In the genomic region with DNA sequence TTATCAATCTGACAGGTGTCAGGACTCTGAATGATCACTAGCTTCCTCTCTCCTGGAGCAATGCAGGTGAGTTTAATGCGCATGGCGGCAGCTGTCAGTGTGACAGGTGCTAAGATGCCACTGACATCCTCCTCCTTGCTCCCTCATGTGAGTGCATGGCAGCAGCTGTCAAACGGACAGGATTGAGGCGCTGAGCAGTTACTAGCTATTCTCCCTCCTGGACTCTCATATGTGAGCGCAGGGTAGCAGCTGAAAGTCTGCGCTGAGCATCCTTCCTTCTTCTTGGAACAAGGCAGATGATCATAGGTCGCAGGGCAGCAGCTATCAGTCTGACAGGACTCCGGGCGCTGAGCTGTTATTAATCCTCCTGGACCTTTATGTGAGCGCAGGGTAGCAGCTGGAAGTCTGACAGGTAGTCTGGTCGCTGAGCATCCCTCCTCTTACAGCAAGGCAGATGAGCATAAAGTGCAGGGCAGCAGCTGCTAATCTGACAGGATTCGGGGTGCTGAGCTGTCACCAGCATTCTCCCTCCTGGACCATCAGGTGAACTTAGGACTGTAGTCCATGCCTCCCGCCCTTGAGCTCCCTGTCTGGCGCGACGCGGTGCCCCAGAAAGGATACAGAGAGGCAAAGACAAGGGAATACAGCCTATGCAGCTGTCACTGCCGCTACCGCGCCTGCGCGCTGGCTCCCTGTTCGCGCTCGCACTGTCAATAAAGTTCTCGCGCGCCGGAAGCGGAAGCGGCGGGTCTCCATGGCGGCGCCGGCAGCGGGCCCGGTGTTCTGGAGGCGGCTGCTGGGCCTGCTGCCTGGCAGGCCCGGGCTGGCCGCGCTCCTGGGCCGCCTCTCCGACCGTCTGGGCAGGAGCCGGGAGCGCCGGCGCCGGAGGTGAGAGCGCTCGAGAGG, we compare ENCODE assay signal across 8 mouse cellular contexts. TPM values are rescaled to one million over a fixed set of nuclear protein-coding genes. Genes with fewer than 3 reads are reported as not detected.
A peak's percentile ranks its signal among the peaks of the same experiment; 100 is the strongest.
DNase-seq lines count a peak whose midpoint lies in the region; ATAC-seq and TF ChIP-seq lines count a peak whose summit lies in the region.

A gene (plus strand): TSS at position 167 of the 906 bp plus-strand sequence.

- no peak for TF ChIP-seq EP300 in CH12.LX (IDR thresholded peaks at IDR 0.05; ENCODE audit: low read length)
- TF ChIP-seq EP300 in stomach, postnatal 0 days (optimal IDR thresholded peaks at IDR 0.05), result no peak

- H3K4me1 ChIP-seq in CH12.LX (ENCODE audit: control insufficient read depth in 1 of 2, insufficient read depth in 2 of 2), result peaks cover 26 to 47% of the 10 kb centered on the region in 2 experiments
- H3K4me1 ChIP-seq in forebrain, embryonic 12.5 days, result peaks cover 48% of the 10 kb centered on the region
- peaks cover 28% of the 10 kb centered on the region for H3K4me1 ChIP-seq in heart, embryonic 16.5 days (ENCODE audit: control insufficient read depth, insufficient read depth, low read length)
- peaks cover 46% of the 10 kb centered on the region for H3K4me1 ChIP-seq in liver, embryonic 16.5 days (ENCODE audit: control insufficient read depth, low read depth, low read length)
- H3K4me1 ChIP-seq in neural tube, embryonic 12.5 days, result peaks cover 29% of the 10 kb centered on the region
- H3K4me1 ChIP-seq in stomach, postnatal 0 days (replicated peaks; ENCODE audit: control insufficient read depth, insufficient read depth), result peaks cover 8% of the 10 kb centered on the region

- H3K4me3 ChIP-seq in CH12.LX (replicated peaks in 1 of 3; ENCODE audit: low read depth in 2 of 3, low read length in 2 of 3, poor library complexity in 1 of 3), result peak within 1 kb of the TSS; percentile 83 to 97 (median 88)
- H3K4me3 ChIP-seq in forebrain, embryonic 12.5 days (replicated peaks), result peak within 1 kb of the TSS; percentile 100
- peak within 1 kb of the TSS; percentile 87 for H3K4me3 ChIP-seq in heart, embryonic 16.5 days (ENCODE audit: low read length)
- peak within 1 kb of the TSS; percentile 91 for H3K4me3 ChIP-seq in liver, embryonic 16.5 days (ENCODE audit: low read depth, low read length)
- peak within 1 kb of the TSS; percentile 92 for H3K4me3 ChIP-seq in neural tube, embryonic 12.5 days
- peak within 1 kb of the TSS; percentile 98 for H3K4me3 ChIP-seq in stomach, postnatal 0 days (ENCODE audit: low read depth, low read length)

- DNase-seq in CH12.LX (ENCODE audit: extremely low read depth), result peak; percentile 90
- DNase-seq in c-Kit-positive CD71-negative TER-119-negative erythroid progenitor cells, embryonic 14.5 days (ENCODE audit: low read depth), result peak; percentile 78
- peak; percentile 90 to 94 for DNase-seq in kidney, postnatal 25 days
- DNase-seq in stomach, postnatal 0 days (ENCODE audit: low spot score), result peak; percentile 91

- peaks cover 47% of the 10 kb centered on the region for H3K79me2 ChIP-seq in CH12.LX (replicated peaks; ENCODE audit: control insufficient read depth, extremely low read depth, insufficient read depth, poor library complexity, severe bottlenecking)

- peak within 1 kb of the TSS; percentile 86 for H3K9ac ChIP-seq in CH12.LX (ENCODE audit: insufficient read depth, low read depth)
- H3K9ac ChIP-seq in forebrain, embryonic 12.5 days, result peak within 1 kb of the TSS; percentile 98
- H3K9ac ChIP-seq in heart, embryonic 16.5 days (ENCODE audit: low read length), result peak within 1 kb of the TSS; percentile 88
- H3K9ac ChIP-seq in liver, embryonic 16.5 days (ENCODE audit: low read depth, low read length), result peak within 1 kb of the TSS; percentile 86
- H3K9ac ChIP-seq in neural tube, embryonic 12.5 days, result peak within 1 kb of the TSS; percentile 90
- peak within 1 kb of the TSS; percentile 93 for H3K9ac ChIP-seq in stomach, postnatal 0 days (ENCODE audit: low read length)

- H3K36me3 ChIP-seq in CH12.LX (replicated peaks in 1 of 2; ENCODE audit: control insufficient read depth in 1 of 2, insufficient read depth in 1 of 2, low read length in 1 of 2), result peaks cover 0 to 2% of the 10 kb centered on the region in 2 experiments
- H3K36me3 ChIP-seq in forebrain, embryonic 12.5 days (replicated peaks), result no peaks in the 10 kb centered on the region
- no peaks in the 10 kb centered on the region for H3K36me3 ChIP-seq in heart, embryonic 16.5 days (ENCODE audit: control insufficient read depth, insufficient read depth)
- no peaks in the 10 kb centered on the region for H3K36me3 ChIP-seq in liver, embryonic 16.5 days (ENCODE audit: control insufficient read depth, insufficient read depth)
- no peaks in the 10 kb centered on the region for H3K36me3 ChIP-seq in neural tube, embryonic 12.5 days
- no peaks in the 10 kb centered on the region for H3K36me3 ChIP-seq in stomach, postnatal 0 days (ENCODE audit: control insufficient read depth, insufficient read depth, low read length)

- ATAC-seq in forebrain, embryonic 12.5 days (ENCODE audit: low FRiP score), result peak; percentile 92
- peak; percentile 90 for ATAC-seq in heart, embryonic 16.5 days (replicated peaks; ENCODE audit: extremely low read depth, insufficient read depth, low FRiP score)
- ATAC-seq in liver, embryonic 16.5 days (ENCODE audit: low read depth), result peak; percentile 85
- ATAC-seq in neural tube, embryonic 12.5 days (ENCODE audit: low FRiP score, low read depth), result peak; percentile 82
- peak; percentile 85 for ATAC-seq in stomach, postnatal 0 days (ENCODE audit: low FRiP score, low TSS enrichment)

- in situ Hi-C loops in CH12.LX (cut with MboI; ENCODE audit: low pct_ligation_motif_present, low pct_unique_long_range_greater_than_20kb, low sequenced_read_pairs), result no loop called here

- peak; percentile 90 for TF ChIP-seq POLR2A in CH12.LX (IDR thresholded peaks at IDR 0.05; ENCODE audit: low read depth, low read length)

- peaks cover 29% of the 10 kb centered on the region for H3K27me3 ChIP-seq in CH12.LX (replicated peaks)
- H3K27me3 ChIP-seq in forebrain, embryonic 12.5 days, result no peaks in the 10 kb centered on the region
- no peaks in the 10 kb centered on the region; the same call in 1 of the 2 replicates for H3K27me3 ChIP-seq in heart, embryonic 16.5 days (ENCODE audit: control insufficient read depth, insufficient read depth, low read length)
- no peaks in the 10 kb centered on the region for H3K27me3 ChIP-seq in liver, embryonic 16.5 days (ENCODE audit: control insufficient read depth, insufficient read depth, low read depth, low read length)
- H3K27me3 ChIP-seq in neural tube, embryonic 12.5 days (replicated peaks), result no peaks in the 10 kb centered on the region
- H3K27me3 ChIP-seq in stomach, postnatal 0 days (ENCODE audit: control insufficient read depth, insufficient read depth, low read length), result no peaks in the 10 kb centered on the region

- dilution Hi-C loops in CH12.LX (cut with MboI; ENCODE audit: extremely low pct_ligation_motif_present, extremely low pct_unique_long_range_greater_than_20kb, low sequenced_read_pairs), result no loop called here

- TF ChIP-seq RAD21 in CH12.LX (IDR thresholded peaks at IDR 0.05; ENCODE audit: low read depth, low read length), result no peak

- H3K27ac ChIP-seq in CH12.LX (ENCODE audit: insufficient read depth, low read depth), result peak within 1 kb of the TSS; percentile 12; the same call in 1 of the 2 replicates
- H3K27ac ChIP-seq in forebrain, embryonic 12.5 days, result peak within 1 kb of the TSS; percentile 82
- H3K27ac ChIP-seq in heart, embryonic 16.5 days (ENCODE audit: low read length), result peak within 1 kb of the TSS; percentile 52
- H3K27ac ChIP-seq in liver, embryonic 16.5 days (ENCODE audit: low read length), result peak within 1 kb of the TSS; percentile 90
- H3K27ac ChIP-seq in neural tube, embryonic 12.5 days, result peak within 1 kb of the TSS; percentile 67; the same call in 1 of the 2 replicates
- peak within 1 kb of the TSS; percentile 86 for H3K27ac ChIP-seq in stomach, postnatal 0 days (replicated peaks)

- H3K4me2 ChIP-seq in CH12.LX (ENCODE audit: insufficient read depth, low read depth, poor library complexity, severe bottlenecking), result peak within 1 kb of the TSS; percentile 87
- H3K4me2 ChIP-seq in forebrain, embryonic 12.5 days, result peak within 1 kb of the TSS; percentile 94
- peak within 1 kb of the TSS; percentile 74 for H3K4me2 ChIP-seq in heart, embryonic 16.5 days (ENCODE audit: low read depth, low read length)
- H3K4me2 ChIP-seq in liver, embryonic 16.5 days (ENCODE audit: low read depth, low read length), result peak within 1 kb of the TSS; percentile 84
- H3K4me2 ChIP-seq in neural tube, embryonic 12.5 days (replicated peaks), result peak within 1 kb of the TSS; percentile 81
- peak within 1 kb of the TSS; percentile 77 for H3K4me2 ChIP-seq in stomach, postnatal 0 days (replicated peaks; ENCODE audit: low read depth)

- WGBS in forebrain, embryonic 12.5 days, result 9% methylated on average over 46 of the region's 51 CpGs
- 7% methylated on average over 48 of the region's 51 CpGs for WGBS in heart, embryonic 16.5 days
- WGBS in liver, embryonic 16.5 days (ENCODE audit: insufficient replicate concordance), result 7% methylated on average over 49 of the region's 51 CpGs
- 6% methylated on average over 51 of the region's 51 CpGs for WGBS in neural tube, embryonic 12.5 days
- WGBS in stomach, postnatal 0 days, result 9% methylated on average over 36 of the region's 51 CpGs

- no peaks in the 10 kb centered on the region for H3K9me3 ChIP-seq in CH12.LX (replicated peaks; ENCODE audit: low read length)
- H3K9me3 ChIP-seq in forebrain, embryonic 12.5 days, result no peaks in the 10 kb centered on the region
- H3K9me3 ChIP-seq in heart, embryonic 16.5 days (replicated peaks; ENCODE audit: control insufficient read depth, low read length), result no peaks in the 10 kb centered on the region
- no peaks in the 10 kb centered on the region for H3K9me3 ChIP-seq in liver, embryonic 16.5 days (replicated peaks; ENCODE audit: control insufficient read depth, low read length)
- no peaks in the 10 kb centered on the region for H3K9me3 ChIP-seq in neural tube, embryonic 12.5 days
- H3K9me3 ChIP-seq in stomach, postnatal 0 days (ENCODE audit: control insufficient read depth, low read length), result no peaks in the 10 kb centered on the region

- TF ChIP-seq CTCF in CH12.LX (conservative IDR thresholded peaks at IDR 0.05 in 1 of 2, IDR thresholded peaks at IDR 0.05 in 1 of 2; ENCODE audit: low read depth in 2 of 2, low read length in 2 of 2), result no peak
- TF ChIP-seq CTCF in stomach, postnatal 0 days (IDR thresholded peaks at IDR 0.05; ENCODE audit: low read depth), result no peak

TF ChIP-seq in CH12.LX, 34 proteins besides CTCF, POLR2A, EP300 and RAD21 (continues in another document):
- TF ChIP-seq ZMIZ1 (IDR thresholded peaks at IDR 0.05; ENCODE audit: low read depth, low read length), result no peak
- TF ChIP-seq CHD2 (IDR thresholded peaks at IDR 0.05; ENCODE audit: low read length), result no peak

RNA-seq across cellular contexts. Expression of the gene that starts here (rescaled TPM):
- total RNA-seq in CH12.LX (2012; rRNA removed) (60.5 and 64.5 TPM in 2 replicates), CH12.LX (2014; rRNA removed) (38.1 and 39.8 TPM in 2 replicates)
- polyA plus RNA-seq in CH12.LX (2012; ENCODE audit: insufficient read length, low read depth), result 50.4 and 50.8 TPM in 2 replicates
- 45.3 and 45.9 TPM in 2 replicates for polyA plus RNA-seq in forebrain, embryonic 12.5 days (2016; fragmentation: Nextera tagmentation; extraction: Ambion mirVana)
- 26.9 and 28.9 TPM in 2 replicates for polyA plus RNA-seq in heart, embryonic 16.5 days (2015; fragmentation: Nextera tagmentation; extraction: Ambion mirVana)
- polyA plus RNA-seq in liver, embryonic 16.5 days (2015; fragmentation: Nextera tagmentation; extraction: Ambion mirVana), result 13.5 and 13.7 TPM in 2 replicates
- 50.2 and 50.3 TPM in 2 replicates for polyA plus RNA-seq in neural tube, embryonic 12.5 days (2016; fragmentation: Nextera tagmentation; extraction: Ambion mirVana)
- polyA plus RNA-seq in stomach, postnatal 0 days (2015; fragmentation: Nextera tagmentation; extraction: Ambion mirVana), result 28.7 and 29.4 TPM in 2 replicates

Comparison
In these comparisons a context has a peak if more than half of its experiments do, and no peak if none do; other contexts are left out.
1. Peak in every context shown above with its lines: DNase-seq, ATAC-seq, H3K4me3 ChIP-seq and H3K27ac ChIP-seq.
2. H3K27ac ChIP-seq: peak in every context shown above with its lines; median percentile 90 in liver, embryonic 16.5 days; 86 in stomach, postnatal 0 days; 82 in forebrain, embryonic 12.5 days; 67 in neural tube, embryonic 12.5 days; 52 in heart, embryonic 16.5 days; 12 in CH12.LX.